19 mouse cellular contexts compared by ENCODE assay signal in genomic region chr4:96551619-96552018, GRCm38 (mm10). TPM values are rescaled to one million over a fixed set of nuclear protein-coding genes. Genes with fewer than 3 reads are reported as not detected.
A peak's percentile ranks its signal among the peaks of the same experiment; 100 is the strongest.
DNase-seq lines count a peak whose midpoint lies in the region; ATAC-seq lines count a peak whose summit lies in the region.
"Had no signal": no experiment of that assay in that cellular context is flagged by ENCODE, and none has a peak within 500 bp of the region (broad histone marks: within the 10 kb centered on the region; RNA-seq: fewer than 3 reads in every experiment).

No protein-coding gene starts in this region.

- H3K27me3 ChIP-seq in heart, embryonic 15.5 days, result no peaks in the 10 kb centered on the region
- H3K27me3 ChIP-seq in midbrain, embryonic 11.5 days (ENCODE audit: control insufficient read depth, insufficient read depth, low read length), result no peaks in the 10 kb centered on the region
- H3K27me3 ChIP-seq in midbrain, embryonic 10.5 days (ENCODE audit: low read depth, poor library complexity, severe bottlenecking), result no peaks in the 10 kb centered on the region
- no peaks in the 10 kb centered on the region for H3K27me3 ChIP-seq in stomach, embryonic 15.5 days (replicated peaks)
- H3K27me3 ChIP-seq in forebrain, embryonic 12.5 days, result no peaks in the 10 kb centered on the region
- H3K27me3 ChIP-seq: megakaryocyte, embryonic 14.5 days had no signal

- H3K27ac ChIP-seq in heart, embryonic 15.5 days, result no peak overlapping the region
- no peak overlapping the region for H3K27ac ChIP-seq in midbrain, embryonic 11.5 days (ENCODE audit: low read depth, low read length)
- H3K27ac ChIP-seq in midbrain, embryonic 10.5 days (replicated peaks), result no peak overlapping the region
- H3K27ac ChIP-seq in stomach, embryonic 15.5 days, result no peak overlapping the region
- H3K27ac ChIP-seq in forebrain, embryonic 12.5 days, result no peak overlapping the region
- H3K27ac ChIP-seq: forebrain, embryonic 10.5 days had no signal

- no peak overlapping the region for H3K4me3 ChIP-seq in heart, embryonic 15.5 days
- no peak overlapping the region for H3K4me3 ChIP-seq in midbrain, embryonic 11.5 days (ENCODE audit: low read depth, low read length)
- H3K4me3 ChIP-seq in midbrain, embryonic 10.5 days, result no peak overlapping the region
- H3K4me3 ChIP-seq in stomach, embryonic 15.5 days (replicated peaks), result no peak overlapping the region
- no peak overlapping the region for H3K4me3 ChIP-seq in forebrain, embryonic 12.5 days (replicated peaks)
- H3K4me3 ChIP-seq: forebrain, embryonic 10.5 days; megakaryocyte, embryonic 14.5 days; myocyte had no signal

- no peaks in the 10 kb centered on the region for H3K36me3 ChIP-seq in heart, embryonic 15.5 days
- no peaks in the 10 kb centered on the region for H3K36me3 ChIP-seq in midbrain, embryonic 11.5 days (ENCODE audit: control insufficient read depth, insufficient read depth, low read length)
- no peaks in the 10 kb centered on the region for H3K36me3 ChIP-seq in midbrain, embryonic 10.5 days
- no peaks in the 10 kb centered on the region for H3K36me3 ChIP-seq in stomach, embryonic 15.5 days
- no peaks in the 10 kb centered on the region for H3K36me3 ChIP-seq in forebrain, embryonic 12.5 days (replicated peaks)
- H3K36me3 ChIP-seq: forebrain, embryonic 10.5 days had no signal

- no peak for DNase-seq in heart, adult 9 months (ENCODE audit: low spot score in 2 of 2)
- DNase-seq in midbrain, embryonic 11.5 days (ENCODE audit: low spot score, missing footprints), result peak; percentile 69
- no peak for DNase-seq in midbrain, embryonic 10.5 days (ENCODE audit: low spot score)
- DNase-seq: cerebellum, adult 8-10 months; layer of hippocampus, adult 9-11 months; spleen, adult 18-20 months had no signal

- peaks cover 4% of the 10 kb centered on the region; the same call in 1 of the 2 replicates for H3K4me1 ChIP-seq in heart, embryonic 15.5 days (replicated peaks)
- H3K4me1 ChIP-seq in midbrain, embryonic 11.5 days (ENCODE audit: control insufficient read depth, insufficient read depth, low read length), result peaks cover 3% of the 10 kb centered on the region; the same call in 1 of the 2 replicates
- H3K4me1 ChIP-seq in midbrain, embryonic 10.5 days, result peaks cover 19% of the 10 kb centered on the region
- no peaks in the 10 kb centered on the region for H3K4me1 ChIP-seq in stomach, embryonic 15.5 days
- H3K4me1 ChIP-seq in forebrain, embryonic 12.5 days, result peaks cover 3% of the 10 kb centered on the region

- ATAC-seq in heart, embryonic 15.5 days (replicated peaks; ENCODE audit: insufficient number of reproducible peaks, insufficient read depth, low FRiP score, low read depth), result no peak
- no peak for ATAC-seq in midbrain, embryonic 11.5 days (ENCODE audit: low FRiP score)
- ATAC-seq in hematopoietic stem cell, adult 5-6 weeks (replicated peaks in 1 of 2; ENCODE audit: insufficient read depth in 1 of 2, low FRiP score in 2 of 2, low TSS enrichment in 1 of 2, low read depth in 1 of 2, poor library complexity in 2 of 2, severe bottlenecking in 2 of 2), result peak; percentile 35 to 54; a peak in 3 of 4 replicates
- no peak for ATAC-seq in stomach, embryonic 15.5 days (ENCODE audit: insufficient read depth, low FRiP score, low read depth)
- ATAC-seq in forebrain, embryonic 12.5 days (ENCODE audit: low FRiP score), result no peak
- ATAC-seq: activated CD4-positive, CD25-positive, alpha-beta regulatory T cell, adult 4 months had no signal

- H3K4me2 ChIP-seq in heart, embryonic 15.5 days, result peak overlapping the region; percentile 2; the same call in 1 of the 2 replicates
- H3K4me2 ChIP-seq in midbrain, embryonic 11.5 days, result no peak overlapping the region
- H3K4me2 ChIP-seq in stomach, embryonic 15.5 days, result peak overlapping the region; percentile 9
- H3K4me2 ChIP-seq in forebrain, embryonic 12.5 days, result no peak overlapping the region

- no peaks in the 10 kb centered on the region for H3K9me3 ChIP-seq in heart, embryonic 15.5 days (replicated peaks)
- H3K9me3 ChIP-seq in midbrain, embryonic 11.5 days (ENCODE audit: control insufficient read depth, low read length), result no peaks in the 10 kb centered on the region
- H3K9me3 ChIP-seq in midbrain, embryonic 10.5 days (replicated peaks), result no peaks in the 10 kb centered on the region
- H3K9me3 ChIP-seq in stomach, embryonic 15.5 days, result no peaks in the 10 kb centered on the region
- H3K9me3 ChIP-seq in forebrain, embryonic 12.5 days, result no peaks in the 10 kb centered on the region
- H3K9me3 ChIP-seq: forebrain, embryonic 10.5 days; megakaryocyte, embryonic 14.5 days had no signal

- WGBS in heart, embryonic 15.5 days, result 74% methylated on average over 3 of the region's 3 CpGs
- 92% methylated on average over 3 of the region's 3 CpGs for WGBS in midbrain, embryonic 11.5 days
- 87% methylated on average over 3 of the region's 3 CpGs for WGBS in midbrain, embryonic 10.5 days
- WGBS in stomach, embryonic 15.5 days, result 69% methylated on average over 3 of the region's 3 CpGs
- WGBS in forebrain, embryonic 12.5 days, result 93% methylated on average over 3 of the region's 3 CpGs

- H3K9ac ChIP-seq in heart, embryonic 15.5 days, result no peak overlapping the region
- no peak overlapping the region for H3K9ac ChIP-seq in midbrain, embryonic 11.5 days (ENCODE audit: low read length)
- H3K9ac ChIP-seq in stomach, embryonic 15.5 days, result no peak overlapping the region
- no peak overlapping the region for H3K9ac ChIP-seq in forebrain, embryonic 12.5 days

RNA-seq across cellular contexts. Expression of gene Cyp2j6, which starts 1.8 kb away (rescaled TPM):
- 4.4 and 5.1 TPM in 2 replicates for polyA plus RNA-seq in heart, embryonic 15.5 days (2015; fragmentation: Nextera tagmentation; extraction: Ambion mirVana)
- polyA plus RNA-seq in midbrain, embryonic 11.5 days (2014; fragmentation: Nextera tagmentation; extraction: Ambion mirVana), result 2.9 TPM in 2 replicates
- polyA plus RNA-seq in midbrain, embryonic 10.5 days (2016; fragmentation: Nextera tagmentation; extraction: Ambion mirVana), result 2.4 and 3.8 TPM in 2 replicates
- total RNA-seq in hematopoietic stem cell, adult 5-6 weeks (2017), result 21.2 and 23.0 TPM in 2 replicates
- 13.0 and 17.9 TPM in 2 replicates for polyA plus RNA-seq in stomach, embryonic 15.5 days (2015; fragmentation: Nextera tagmentation; extraction: Ambion mirVana)
- polyA plus RNA-seq in forebrain, embryonic 12.5 days (2016; fragmentation: Nextera tagmentation; extraction: Ambion mirVana), result 3.4 and 3.7 TPM in 2 replicates
- polyA plus RNA-seq: activated CD4-positive, CD25-positive, alpha-beta regulatory T cell, adult 4 months had no signal

RNA-seq across cellular contexts. Expression of gene Cyp2j9, which starts 39.8 kb away (rescaled TPM):
- polyA plus RNA-seq in heart, embryonic 15.5 days (2015; fragmentation: Nextera tagmentation; extraction: Ambion mirVana), result 0.87 and 1.4 TPM in 2 replicates
- polyA plus RNA-seq in midbrain, embryonic 11.5 days (2014; fragmentation: Nextera tagmentation; extraction: Ambion mirVana), result 0.94 and 0.98 TPM in 2 replicates
- polyA plus RNA-seq in midbrain, embryonic 10.5 days (2016; fragmentation: Nextera tagmentation; extraction: Ambion mirVana), result 0.83 and 1.0 TPM in 2 replicates
- total RNA-seq in hematopoietic stem cell, adult 5-6 weeks (2017), result 56.8 and 62.0 TPM in 2 replicates
- 4.8 and 6.7 TPM in 2 replicates for polyA plus RNA-seq in stomach, embryonic 15.5 days (2015; fragmentation: Nextera tagmentation; extraction: Ambion mirVana)
- polyA plus RNA-seq in forebrain, embryonic 12.5 days (2016; fragmentation: Nextera tagmentation; extraction: Ambion mirVana), result 2.0 and 2.7 TPM in 2 replicates

RNA-seq across cellular contexts. Expression of gene Cyp2j8, which starts 44.4 kb away (rescaled TPM):
- 0.09 TPM in 1 of 2 replicates, not detected in the other for polyA plus RNA-seq in heart, embryonic 15.5 days (2015; fragmentation: Nextera tagmentation; extraction: Ambion mirVana)
- polyA plus RNA-seq in midbrain, embryonic 11.5 days (2014; fragmentation: Nextera tagmentation; extraction: Ambion mirVana), result not detected in 2 replicates
- not detected in 2 replicates for polyA plus RNA-seq in midbrain, embryonic 10.5 days (2016; fragmentation: Nextera tagmentation; extraction: Ambion mirVana)
- not detected in 2 replicates for total RNA-seq in hematopoietic stem cell, adult 5-6 weeks (2017)
- 0.09 TPM in 1 of 2 replicates, not detected in the other for polyA plus RNA-seq in stomach, embryonic 15.5 days (2015; fragmentation: Nextera tagmentation; extraction: Ambion mirVana)
- not detected in 2 replicates for polyA plus RNA-seq in forebrain, embryonic 12.5 days (2016; fragmentation: Nextera tagmentation; extraction: Ambion mirVana)
- total RNA-seq: gastrocnemius, adult 18-20 months had no signal
- polyA plus RNA-seq: activated CD4-positive, CD25-positive, alpha-beta regulatory T cell, adult 4 months; forebrain, embryonic 10.5 days; heart, embryonic 14.5 days; kidney, embryonic 14.5 days; limb, embryonic 11.5 days; liver, embryonic 16.5 days; myocyte had no signal

Comparison
In these comparisons a context has a peak if more than half of its experiments do, and no peak if none do; other contexts are left out.
1. ATAC-seq: peak in hematopoietic stem cell, adult 5-6 weeks (2 of 2); none in heart, embryonic 15.5 days (single experiment), midbrain, embryonic 11.5 days (single experiment), stomach, embryonic 15.5 days (single experiment) and forebrain, embryonic 12.5 days (single experiment).
2. H3K4me2 ChIP-seq: peak in heart, embryonic 15.5 days (single experiment) and stomach, embryonic 15.5 days (single experiment); none in midbrain, embryonic 11.5 days (single experiment) and forebrain, embryonic 12.5 days (single experiment).